Mouse (Mus musculus) heart, postnatal 0 days (tissue): ENCODE measurements at regions not wholly inside any gene's neighbourhood (a gene's known extent, or its start where the extent isn't known, plus 50 kb on each side); places are given as distances from the start of the nearest gene placed in this dataset.

Experiments
- CTCF ChIP-seq: IDR thresholded peaks from 2 replicates; pipeline ENCODE4 v1.5.1; 2016; ENCODE audit warnings: antibody characterized with exemption, control low read depth, low read depth
- EP300 ChIP-seq: IDR thresholded peaks from 2 replicates; pipeline ENCODE4 v1.6.1; 2016; ENCODE audit warnings: antibody characterized with exemption, low read depth

GRCm38 (mm10) chr14:33807196-33807595 lies 116.2 kb upstream of the Gdf10 start:
- TF ChIP-seq CTCF, result no peak
- no peak for TF ChIP-seq EP300
